Mouse (Mus musculus) left cerebral cortex, adult 8-10 months (tissue): ENCODE results near the gene Pcdh9. TPM values are rescaled to one million over a fixed set of nuclear protein-coding genes. Genes with fewer than 3 reads are reported as not detected.

Source experiments
- DNase-seq, 2 experiments: peaks; one replicate each; pipeline ENCODE4 v3.0.0; 2022; ENCODE audit warnings: low spot score in 2 of 2
- total RNA-seq, 4 experiments: library from RNA; stranded (reverse); gene quantifications; 2 replicates each; pipeline ENCODE4 v1.2.4; 2022

The Pcdh9 gene
- total RNA-seq, 4 experiments from 2014 or later: 170 to 200 (median 175) TPM

DNA sequence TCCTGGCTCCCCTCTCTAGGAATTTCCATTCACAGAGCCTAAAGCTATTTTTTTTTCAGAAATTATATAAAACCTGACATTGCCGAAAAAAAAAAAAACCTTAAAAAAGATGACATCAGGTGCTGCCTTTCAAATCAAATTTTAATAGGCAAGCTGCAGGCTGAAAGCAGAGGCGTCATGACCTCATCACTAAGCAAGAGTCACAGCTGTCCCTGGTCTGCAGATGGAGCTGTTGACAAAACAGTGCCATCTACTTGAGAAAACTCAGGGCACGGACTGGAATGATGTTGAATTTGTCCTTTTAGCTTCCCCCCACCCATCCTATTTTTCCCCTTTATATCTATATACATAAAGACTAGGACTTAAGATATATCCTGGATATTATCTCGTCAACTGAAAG lies 509.3 kb downstream of the Pcdh9 start:
- DNase-seq: no peak

DNA sequence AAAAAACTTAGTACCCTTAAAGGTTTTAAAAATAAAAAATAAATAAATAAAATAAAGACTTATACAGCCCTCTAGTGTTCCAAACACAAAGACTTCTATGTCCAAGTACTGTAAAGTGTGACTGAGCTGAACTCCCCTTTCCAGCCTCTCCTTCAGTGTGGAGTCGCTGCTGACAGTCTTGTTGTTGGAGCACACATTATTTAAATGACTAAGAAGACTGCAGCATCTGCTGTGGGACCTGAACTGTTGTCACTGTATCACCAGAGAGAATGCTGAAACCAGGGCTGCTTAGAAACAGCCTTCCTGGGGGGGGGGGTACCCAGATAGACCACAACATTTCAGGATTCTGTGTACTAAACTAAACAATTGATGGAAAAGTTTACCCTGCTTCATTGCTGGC lies 509.7 kb downstream of the Pcdh9 start:
- no peak for DNase-seq

DNA sequence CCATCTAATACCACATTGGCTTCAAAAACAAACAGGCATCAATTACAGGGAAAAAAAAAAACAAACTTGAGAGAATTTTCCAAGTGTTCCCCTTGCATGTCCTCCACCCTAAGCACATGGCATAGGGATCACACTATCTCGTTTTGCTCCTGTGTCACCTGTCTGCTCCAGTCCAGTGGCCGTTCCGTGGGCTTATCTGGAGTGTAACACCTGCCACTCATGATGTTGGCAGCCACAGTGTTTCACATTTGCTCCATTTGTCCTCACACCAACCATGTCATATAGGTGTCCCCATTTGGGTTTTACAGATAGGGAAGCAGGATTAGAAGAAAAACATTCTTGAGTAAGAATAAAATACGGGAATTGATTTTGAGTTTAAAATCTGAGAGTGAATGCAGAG lies 514.3 kb downstream of the Pcdh9 start:
- no peak for DNase-seq

DNA sequence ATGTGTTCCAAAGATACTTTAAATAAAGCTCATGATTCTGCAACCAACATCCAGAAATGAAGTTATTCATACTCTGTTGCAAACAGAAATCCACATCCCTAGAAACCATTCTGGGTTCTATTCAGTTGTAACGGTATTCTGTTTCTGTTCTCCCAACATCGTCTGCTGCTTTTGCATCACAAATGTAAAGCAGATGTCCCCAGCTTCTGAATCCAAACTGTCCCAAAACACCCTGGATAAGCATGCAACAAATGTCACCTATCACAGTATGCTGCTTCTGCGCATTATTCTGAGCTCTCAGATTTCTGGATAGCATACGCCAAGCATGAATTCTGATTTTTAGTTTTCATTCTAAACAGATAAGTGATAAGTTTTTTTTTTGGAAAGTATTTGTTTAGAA lies 516.3 kb downstream of the Pcdh9 start:
- DNase-seq: no peak

DNA sequence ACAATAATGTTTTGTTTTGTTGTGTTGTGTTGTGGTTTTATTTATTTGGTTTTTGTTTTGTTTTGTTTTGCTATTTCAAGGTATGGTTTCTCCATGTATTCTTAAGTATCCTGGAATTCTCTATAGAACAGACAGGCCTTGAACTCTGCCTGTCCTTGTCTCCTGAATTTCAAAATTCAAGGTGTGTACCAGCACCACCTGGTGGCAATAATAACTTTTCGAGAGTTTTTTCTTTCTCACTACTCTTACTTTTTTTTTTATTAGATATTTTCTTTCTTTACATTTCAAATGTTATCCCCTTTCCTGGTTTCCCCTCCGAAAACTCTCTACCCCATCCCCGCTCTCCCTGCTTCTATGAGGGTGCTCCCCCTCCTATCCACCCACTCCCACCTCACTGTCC lies 536.3 kb downstream of the Pcdh9 start:
- no peak for DNase-seq

DNA sequence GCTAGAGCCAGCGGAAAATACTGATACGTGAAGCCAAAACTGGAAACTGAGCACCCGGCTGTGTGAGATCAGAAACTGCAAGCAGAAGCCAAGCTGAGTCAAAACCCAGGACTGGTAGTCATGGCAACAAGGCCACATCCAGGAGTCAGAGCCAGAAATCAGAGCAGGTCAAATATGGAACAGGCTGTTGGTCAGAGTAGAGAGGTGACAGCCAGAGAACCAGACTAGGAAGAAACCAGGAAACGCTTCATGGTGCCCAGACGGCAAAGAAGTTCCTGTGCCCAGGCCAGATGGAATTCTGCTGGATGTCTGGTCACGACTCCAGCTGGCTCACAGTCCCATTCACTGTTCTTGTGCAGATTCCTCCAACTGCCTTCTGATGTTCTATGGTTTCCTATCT lies 539.6 kb downstream of the Pcdh9 start:
- peak in 1 of 2 experiments; percentile 63 for DNase-seq

DNA sequence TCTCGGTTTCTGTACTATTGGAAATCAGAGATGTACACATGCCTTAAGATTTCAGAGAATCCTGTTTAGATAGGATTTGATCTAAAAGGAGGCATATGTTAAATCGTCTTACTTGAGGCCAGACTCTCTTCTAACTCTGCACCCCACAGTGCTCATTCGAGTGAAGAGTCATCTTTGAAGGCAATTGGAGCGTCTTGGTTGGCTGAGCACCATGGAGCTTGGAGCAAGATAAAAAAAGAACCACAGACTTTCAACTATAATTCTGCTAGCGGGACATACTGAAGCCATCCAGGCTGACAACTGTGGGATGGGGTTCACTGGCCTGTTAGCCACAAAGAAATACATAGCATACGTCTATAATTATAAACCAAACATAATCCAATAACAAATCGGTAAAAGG lies 541.3 kb downstream of the Pcdh9 start:
- DNase-seq: no peak

DNA sequence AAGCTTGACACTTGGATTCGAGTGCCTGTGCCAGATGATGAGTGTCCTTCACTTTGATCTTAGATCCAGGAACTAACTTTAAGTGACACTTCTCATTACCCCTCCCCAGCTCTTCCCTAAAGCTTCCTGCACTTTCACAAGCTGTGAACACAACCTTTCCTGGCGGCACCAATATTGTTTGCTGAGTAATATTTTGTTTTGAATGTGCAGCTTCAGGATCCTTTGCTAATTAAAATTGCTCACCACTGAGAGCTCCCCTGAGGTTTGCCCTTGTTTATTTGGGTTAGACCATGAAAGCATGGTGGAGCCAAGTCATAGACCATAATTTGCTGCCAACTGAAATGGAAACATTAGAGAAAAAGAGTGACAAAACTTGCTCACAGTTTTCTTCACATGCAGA lies 543.4 kb downstream of the Pcdh9 start:
- DNase-seq: no peak

DNA sequence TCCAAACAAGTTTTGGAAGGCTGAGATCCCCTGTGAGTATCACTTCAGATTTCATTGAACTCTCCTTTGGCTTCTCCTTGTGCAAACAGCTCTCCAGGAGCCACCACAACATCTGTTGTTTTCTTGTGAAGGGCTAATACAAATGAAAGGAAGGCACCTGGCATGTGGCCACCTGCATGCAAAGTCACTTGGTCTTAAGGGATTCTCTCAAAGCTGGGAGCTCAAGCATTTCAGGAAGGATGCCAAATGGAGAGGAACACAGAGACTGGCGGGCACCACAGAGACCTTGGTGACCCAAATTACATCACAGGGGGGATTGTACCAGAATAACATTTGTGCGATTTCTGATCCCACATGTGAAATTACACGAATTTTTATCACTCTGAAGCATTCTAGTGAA lies 547.7 kb downstream of the Pcdh9 start:
- no peak for DNase-seq

DNA sequence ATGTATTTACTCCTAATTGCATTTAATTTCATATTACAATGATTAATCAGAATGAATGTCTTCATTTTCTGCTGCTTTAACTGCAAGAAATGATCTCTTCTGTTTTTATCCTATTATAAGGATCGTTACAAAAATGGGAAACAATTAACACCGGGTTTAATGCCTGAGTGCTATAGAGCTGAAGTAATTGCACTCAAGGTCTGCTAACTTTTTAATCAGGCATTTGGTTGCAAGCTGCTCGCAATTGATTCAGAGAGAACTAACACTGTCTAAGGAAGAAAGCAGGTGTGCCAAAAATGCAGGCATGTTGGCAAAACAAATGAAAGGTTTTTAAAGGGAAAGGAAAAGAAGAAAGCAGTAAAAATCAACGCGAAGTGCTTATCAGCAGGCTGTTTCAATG lies 549.1 kb downstream of the Pcdh9 start:
- no peak for DNase-seq

DNA sequence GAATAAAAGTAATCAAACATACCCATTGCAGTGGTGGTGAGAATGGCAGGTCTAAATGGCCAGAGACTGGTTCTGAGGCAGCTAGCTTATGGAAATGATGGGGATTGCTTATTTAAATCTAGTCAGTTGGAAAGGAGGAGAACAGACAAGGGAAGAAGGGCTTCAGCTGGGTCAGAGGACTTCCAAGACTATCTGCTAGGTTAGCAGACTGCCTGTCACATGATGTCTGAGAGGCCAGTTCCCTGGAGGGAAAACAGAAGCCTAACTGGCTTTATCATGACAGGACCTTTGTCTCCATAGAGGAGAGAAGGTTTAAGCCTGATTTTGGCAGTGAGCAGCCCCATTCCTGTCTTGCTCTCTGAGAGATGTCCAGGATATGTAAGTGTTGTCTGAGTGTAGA lies 561.2 kb downstream of the Pcdh9 start:
- no peak for DNase-seq

DNA sequence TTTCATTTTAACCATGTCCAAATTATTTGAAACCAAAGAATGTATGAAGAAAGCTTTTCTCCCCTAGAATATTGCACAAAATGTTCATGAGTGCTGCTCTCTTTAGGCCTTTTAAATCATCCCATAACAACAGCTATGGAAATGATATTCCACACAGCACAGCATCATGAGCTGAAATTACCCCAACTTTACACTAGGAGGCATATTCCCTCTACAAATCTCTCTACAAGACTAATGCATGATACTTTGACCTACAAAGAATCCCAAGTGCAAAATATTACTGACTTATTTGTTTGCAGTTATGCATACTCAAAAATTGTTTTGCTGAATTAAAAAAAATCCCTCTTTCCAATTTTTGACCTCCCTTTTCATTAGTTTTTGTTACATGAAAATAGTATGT lies 573.1 kb downstream of the Pcdh9 start:
- DNase-seq: no peak

DNA sequence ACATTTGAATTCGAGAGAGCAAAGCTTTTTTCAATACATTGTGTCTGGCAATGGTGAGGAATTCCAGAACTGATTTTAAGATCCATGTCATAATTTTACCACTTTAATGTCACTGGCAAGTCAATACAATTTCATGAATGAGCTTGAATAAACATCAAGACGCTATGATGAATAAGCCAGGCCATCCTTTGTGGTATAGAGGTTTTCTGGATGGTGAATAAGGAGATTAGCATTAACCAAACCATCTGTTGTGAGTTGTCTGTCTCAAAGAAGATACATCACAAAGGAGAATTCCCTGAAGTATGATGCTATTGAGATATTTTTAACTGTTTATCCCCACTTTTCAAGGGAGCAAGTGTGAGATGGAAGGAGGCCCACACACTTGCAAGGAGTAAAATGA lies 602.1 kb downstream of the Pcdh9 start:
- no peak for DNase-seq

DNA sequence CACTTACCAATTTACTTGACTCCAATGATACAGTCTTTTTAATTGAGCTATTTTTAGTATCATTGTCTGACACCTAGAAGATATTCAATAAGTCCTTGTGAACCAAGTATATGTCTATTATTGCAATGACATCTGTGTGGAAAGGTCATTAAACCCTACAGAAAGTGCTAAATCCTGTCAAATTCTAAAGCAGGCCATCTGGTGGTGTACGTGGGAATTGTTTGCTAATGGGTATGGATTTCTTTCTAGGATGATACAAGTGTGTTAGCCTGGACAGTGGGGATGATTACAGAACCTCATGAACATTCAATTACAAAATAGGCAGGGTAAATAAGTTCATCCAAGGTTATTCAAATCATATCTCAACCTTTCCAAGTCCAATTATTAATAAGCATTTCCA lies 602.8 kb downstream of the Pcdh9 start:
- DNase-seq: no peak

DNA sequence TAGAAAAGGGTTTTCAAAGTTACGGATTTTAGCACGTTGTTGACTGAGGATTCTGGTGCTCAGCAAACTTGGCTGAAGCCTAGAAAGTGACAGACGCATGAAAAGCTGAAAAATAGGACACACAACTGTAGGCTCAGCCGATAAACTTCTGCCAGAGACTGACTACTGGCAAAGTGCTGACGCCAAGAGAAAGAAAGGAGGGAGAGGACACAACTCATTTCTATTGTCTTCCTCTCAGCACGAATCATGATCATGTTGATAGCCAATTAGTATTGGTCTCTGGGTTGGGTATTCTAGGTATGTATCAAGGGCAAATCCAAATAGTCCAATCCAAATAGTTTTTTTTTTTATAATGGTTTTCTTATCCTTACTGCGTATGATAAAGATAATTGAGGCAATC lies 605.3 kb downstream of the Pcdh9 start:
- DNase-seq: no peak

DNA sequence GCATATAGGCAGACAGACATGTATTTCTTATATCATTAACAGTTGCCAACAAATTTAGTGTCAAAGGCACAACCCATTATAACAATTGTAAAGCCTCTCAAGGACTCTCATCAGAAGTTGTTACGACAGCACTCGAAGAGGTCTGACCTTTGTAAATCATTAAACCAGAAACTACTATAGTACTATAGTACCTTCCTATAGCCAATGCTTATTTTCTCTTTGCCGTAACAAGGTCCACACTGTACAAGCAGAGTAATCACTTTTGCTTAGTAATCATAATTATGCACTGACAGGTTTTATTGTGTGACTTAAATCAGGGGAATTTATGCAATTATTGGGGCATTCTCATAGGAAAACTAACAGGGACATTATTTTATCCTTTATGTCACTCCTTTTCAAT lies 606.5 kb downstream of the Pcdh9 start:
- DNase-seq: no peak

DNA sequence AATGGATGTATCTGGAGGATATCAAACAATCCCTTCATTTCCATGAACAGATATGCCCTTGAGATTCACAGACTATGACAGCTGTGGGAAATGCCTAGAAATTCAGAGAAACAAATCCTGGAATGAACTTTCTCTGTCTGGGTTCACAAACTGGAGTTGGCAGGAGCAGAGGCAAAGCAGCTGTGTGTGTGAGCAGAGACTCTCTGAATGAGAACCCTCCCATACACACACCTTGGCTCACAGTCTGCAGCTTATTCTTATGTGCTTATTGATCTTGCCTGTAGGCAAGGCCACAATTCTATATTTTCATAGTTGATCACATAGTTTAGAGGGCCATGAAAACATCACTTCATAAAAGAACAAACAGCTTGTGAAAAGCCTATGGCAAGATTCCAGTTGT lies 614.8 kb downstream of the Pcdh9 start:
- no peak for DNase-seq

DNA sequence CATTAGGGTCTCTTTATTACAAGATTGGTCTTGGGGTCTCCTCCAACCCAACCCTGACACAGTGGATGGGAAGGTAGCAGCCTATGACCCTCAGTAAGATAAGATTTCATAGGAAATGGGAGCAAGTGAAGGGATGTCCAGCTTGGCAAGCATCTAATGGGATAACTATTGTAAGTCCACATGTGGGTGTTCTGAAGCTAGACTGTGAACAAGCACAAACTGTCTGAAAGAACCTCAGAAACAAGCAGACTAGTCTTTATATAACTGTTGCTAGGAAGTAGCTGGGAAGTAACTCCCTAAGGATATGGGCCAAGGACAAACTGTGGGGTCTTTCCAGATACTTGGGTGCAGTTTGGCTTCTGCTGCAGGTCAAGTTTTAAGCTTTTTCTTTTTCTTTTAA lies 615.7 kb downstream of the Pcdh9 start:
- DNase-seq: no peak

DNA sequence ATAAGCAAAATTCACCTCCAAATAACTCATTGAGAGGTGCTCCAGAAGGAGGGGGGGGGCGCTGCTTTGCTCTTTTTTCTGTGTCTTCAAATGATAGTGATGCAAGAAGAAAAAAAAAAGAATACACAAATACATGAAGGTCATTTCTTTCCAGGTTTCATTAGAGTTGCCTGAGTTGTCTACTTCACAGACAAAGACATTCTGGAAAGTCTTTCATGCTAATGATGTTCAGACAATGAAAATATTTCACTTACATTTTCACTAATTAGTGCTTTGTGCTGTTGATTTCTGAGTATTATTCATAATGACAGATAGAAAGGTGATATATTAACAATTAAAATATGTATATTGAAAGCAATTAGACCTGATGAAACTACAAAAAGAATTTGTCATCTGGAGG lies 637.1 kb downstream of the Pcdh9 start:
- no peak for DNase-seq

DNA sequence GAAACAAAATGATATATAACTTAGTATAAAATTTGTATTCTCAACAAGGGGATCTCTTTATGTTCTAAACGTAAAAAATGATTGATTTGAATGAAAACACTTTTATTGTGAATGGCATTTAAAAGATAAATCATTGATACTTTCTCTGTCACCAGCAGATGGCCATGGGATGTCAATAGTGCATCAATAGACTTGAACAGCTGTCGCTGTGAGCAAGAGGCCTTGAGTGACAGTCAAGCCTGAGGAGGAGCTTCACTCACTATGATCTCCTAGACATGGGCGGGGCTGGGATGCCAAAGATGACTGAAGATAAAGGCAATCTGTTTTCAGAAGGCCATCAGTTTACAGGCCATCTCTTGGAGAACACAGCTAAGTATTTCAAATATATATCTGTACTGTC lies 650.2 kb downstream of the Pcdh9 start:
- DNase-seq: no peak

DNA sequence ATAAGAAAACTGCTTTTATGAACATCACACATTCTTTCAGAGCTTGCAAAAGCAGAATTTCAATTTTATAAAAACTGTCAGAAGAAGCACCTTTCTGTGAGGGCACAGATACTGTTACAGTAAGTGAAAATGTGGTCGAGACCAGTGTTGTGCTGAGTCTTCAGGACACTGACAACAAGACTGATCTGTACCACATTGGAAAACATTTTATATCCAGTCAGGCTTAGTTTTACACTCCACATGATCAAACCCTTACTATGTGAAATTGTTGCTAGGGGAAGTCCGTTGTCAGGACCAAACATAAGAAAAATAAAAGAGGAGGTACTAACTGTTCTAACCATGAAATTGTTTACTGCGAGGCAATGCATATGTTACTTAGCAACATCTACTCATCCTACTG lies 656.1 kb downstream of the Pcdh9 start:
- no peak for DNase-seq

DNA sequence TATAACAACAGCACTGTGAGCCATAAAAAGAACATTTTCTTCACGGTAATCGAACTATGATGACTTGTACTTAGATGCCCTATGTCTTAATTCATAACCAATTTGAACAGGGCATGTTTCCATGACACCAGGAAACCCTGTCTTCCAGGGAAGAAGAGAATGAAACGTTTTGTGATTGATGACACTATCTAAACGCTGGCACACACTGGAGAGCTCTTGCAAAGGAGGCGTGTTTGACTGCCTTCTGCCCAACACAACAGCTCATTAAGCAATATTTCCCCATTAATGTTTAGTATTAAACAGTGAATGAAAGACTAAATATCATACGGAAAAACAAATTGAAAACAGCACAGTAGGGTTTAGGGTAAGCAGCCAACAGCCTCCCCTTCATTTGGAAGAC lies 656.9 kb downstream of the Pcdh9 start:
- DNase-seq: no peak

DNA sequence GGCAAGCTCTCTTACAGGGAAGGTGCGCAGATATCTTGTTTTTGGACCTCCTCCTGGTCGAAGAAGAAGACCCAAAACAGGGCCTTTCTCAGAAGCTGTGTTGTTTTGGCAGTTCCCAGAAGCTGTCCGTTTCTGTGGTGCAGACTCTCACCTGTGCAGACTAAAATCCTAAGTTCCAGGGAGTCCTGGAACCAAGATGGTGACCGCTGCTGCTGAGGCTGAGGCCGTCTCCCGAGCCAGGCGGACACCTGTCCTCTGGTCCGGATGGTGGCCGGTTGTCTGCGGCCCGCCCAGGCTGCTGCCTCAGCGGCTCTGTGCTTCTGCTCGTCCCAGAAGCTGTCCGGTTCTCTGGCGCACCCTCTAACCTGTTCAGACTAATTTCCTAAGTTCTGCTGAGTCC lies 675.6 kb downstream of the Pcdh9 start:
- DNase-seq: peak; percentile 86 to 89

DNA sequence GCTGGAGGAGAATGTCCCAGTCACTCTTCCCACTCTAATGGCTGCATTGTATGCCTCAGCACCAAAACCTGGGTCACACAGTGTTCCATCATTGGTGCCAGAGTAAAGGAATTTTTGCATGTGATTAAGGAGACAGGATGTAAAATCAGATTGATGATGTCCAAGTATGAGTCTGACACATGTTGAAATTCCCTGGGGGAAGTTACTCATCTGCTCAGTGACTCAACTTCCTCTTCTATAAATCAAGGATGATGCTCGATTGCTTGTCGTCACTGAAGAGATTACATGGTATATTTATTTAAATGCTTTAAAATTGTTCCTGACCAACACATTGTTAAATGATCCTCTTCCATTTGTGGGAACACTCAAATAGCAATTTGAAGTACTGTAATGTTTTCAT lies 690.7 kb downstream of the Pcdh9 start:
- DNase-seq: no peak
